In genomic region chr4:76450351-76451018, GRCm38 (mm10) we compare ENCODE assay signal across 8 mouse cellular contexts.
DNase-seq lines count a peak whose midpoint lies in the region; TF ChIP-seq lines count a peak whose summit lies in the region.

No protein-coding gene starts in this region.

- no peak for TF ChIP-seq CTCF in lung, adult 2 months (IDR thresholded peaks at IDR 0.05; ENCODE audit: insufficient read depth, low read length)

- H3K4me3 ChIP-seq in lung, adult 2 months (replicated peaks; ENCODE audit: extremely low read depth, low read depth, low read length): peak overlapping the region; percentile 70

- no peak for TF ChIP-seq POLR2A in lung, adult 2 months (IDR thresholded peaks at IDR 0.05; ENCODE audit: borderline replicate concordance, extremely low read depth, low read depth, low read length)

- DNase-seq in layer of hippocampus, adult 9-11 months: peak; percentile 39
- no peak for DNase-seq in layer of hippocampus, adult 11-12 months (ENCODE audit: low spot score)
- peak; percentile 82 for DNase-seq in embryo, embryonic 9.5 days (ENCODE audit: extremely low spot score)
- DNase-seq in heart, adult 9 months (ENCODE audit: low spot score in 2 of 2): peak; percentile 12
- DNase-seq in kidney, postnatal 14 days: peak; percentile 77
- peak; percentile 13 for DNase-seq in lung, adult 2 months
- peak; percentile 69 for DNase-seq in ovary, postnatal 36 days (ENCODE audit: low spot score)
- no peak for DNase-seq in thymus, postnatal 10 days (ENCODE audit: low spot score in 2 of 2)

- WGBS in lung, adult 2 months: 2% methylated on average over 33 of the region's 34 CpGs

- peaks cover 4% of the 10 kb centered on the region; the same call in 1 of the 2 replicates for H3K4me1 ChIP-seq in lung, adult 2 months (ENCODE audit: control insufficient read depth, insufficient read depth, low read length)

Comparison
In these comparisons a context has a peak if more than half of its experiments do, and no peak if none do; other contexts are left out.
1. DNase-seq: peak in layer of hippocampus, adult 9-11 months (single experiment), embryo, embryonic 9.5 days (single experiment), heart, adult 9 months (2 of 2), kidney, postnatal 14 days (single experiment), lung, adult 2 months (single experiment) and ovary, postnatal 36 days (single experiment); none in layer of hippocampus, adult 11-12 months (single experiment) and thymus, postnatal 10 days (0 of 2).